Mouse (Mus musculus) v-Abl transformed pro-B cells (cell line): ENCODE measurements around the gene Myh9.

Source experiments
- in situ Hi-C, 2 experiments: fragments of 400-800 bp; cut with MboI; formaldehyde crosslinking; loops; one replicate each; pipeline ENCODE4 v1.15.1; 2025; ENCODE audit not compliant: unreplicated experiment in 2 of 2

Gene Myh9

DNA sequence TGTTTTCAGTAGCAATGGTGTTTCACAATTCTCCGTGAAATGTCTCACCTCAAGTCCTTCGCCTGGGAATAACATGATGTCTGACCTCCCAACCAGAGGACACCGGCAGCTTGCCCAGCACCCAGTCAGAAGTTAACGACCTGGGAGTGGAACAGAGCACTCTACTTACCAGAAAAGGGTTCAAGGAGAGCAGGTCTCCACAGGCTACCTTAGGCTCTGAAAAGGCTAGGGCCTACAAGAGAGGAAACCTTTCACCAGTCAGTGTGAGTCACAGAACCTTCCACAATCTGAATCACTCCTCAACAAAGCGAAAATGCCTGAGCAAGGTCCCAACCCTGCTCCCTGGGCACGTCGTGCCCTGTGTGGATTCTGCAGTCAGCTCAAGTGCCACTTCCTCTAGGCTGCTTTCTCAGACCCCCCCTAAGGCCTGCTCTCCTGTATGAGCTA lies 9.5 kb downstream of the Myh9 start:
- in situ Hi-C loops: no loop called here

DNA sequence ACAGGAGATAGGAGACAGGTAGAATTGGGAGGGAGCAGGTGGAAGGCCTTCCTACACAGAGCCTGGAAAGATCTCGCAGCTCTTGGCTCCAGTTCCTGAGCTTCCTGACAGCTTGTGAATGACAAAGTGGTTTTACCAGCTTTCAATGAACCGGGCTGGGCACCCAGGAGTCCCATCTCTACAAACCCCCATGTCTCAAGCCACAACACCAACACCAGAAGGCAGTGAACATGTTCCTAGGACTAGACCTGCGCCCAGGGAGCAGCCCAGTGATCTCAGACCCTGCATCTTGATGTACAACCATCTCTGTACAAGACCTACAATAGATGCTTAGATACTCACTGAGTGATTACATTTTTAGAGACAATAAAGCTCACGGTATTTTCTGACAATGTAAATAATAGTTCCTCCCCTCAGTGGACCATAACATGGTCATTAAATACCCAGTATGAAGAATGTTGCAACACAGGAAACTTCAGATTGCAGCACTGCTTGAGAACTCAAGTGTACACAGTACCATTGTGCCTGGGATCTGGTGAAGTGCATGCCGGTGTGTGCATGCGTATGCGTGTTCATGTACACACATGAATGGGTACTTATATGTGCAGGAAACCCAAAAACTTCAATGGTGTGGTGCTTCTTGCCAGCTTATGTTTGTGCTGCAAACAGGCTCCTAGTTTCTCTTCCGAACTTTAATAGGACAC lies 10.1 kb downstream of the Myh9 start:
- in situ Hi-C loops: no loop called here

- in situ Hi-C loops: no loop called here
Measured at GRCm38 (mm10) chr15:77831138-77831579, 10.8 kb downstream of the Myh9 start.

DNA sequence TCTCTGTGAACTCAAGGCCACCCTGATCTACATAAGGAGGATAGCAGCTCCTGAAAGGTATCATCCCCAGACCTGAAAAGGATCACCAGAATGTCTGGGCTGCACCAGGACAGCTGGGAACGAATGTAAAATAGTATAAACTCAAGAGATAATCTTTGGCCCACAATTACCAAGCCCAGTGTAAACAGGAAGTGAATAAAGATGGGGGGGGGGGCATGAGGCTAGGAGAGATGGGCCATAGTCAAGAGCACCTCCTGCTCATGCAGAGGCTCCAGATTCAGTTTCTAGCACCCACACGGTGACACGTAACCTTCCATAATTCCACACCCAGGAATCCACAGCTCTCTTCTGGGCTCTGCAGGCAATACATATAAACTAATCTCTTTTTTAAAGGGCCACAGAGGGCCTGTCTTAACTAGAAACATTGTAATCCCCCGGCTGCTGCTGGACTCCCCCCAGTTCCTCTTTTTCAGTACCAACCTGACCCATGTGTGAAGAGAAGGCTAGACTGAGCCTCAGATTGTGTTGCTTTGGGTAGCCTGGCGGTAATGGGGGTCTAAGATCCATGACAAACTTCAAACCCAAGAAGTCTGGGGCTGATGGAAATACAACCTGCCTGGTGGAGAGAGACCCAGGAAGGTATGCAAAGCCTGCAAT lies 11.4 kb downstream of the Myh9 start:
- in situ Hi-C loops: no loop called here

DNA sequence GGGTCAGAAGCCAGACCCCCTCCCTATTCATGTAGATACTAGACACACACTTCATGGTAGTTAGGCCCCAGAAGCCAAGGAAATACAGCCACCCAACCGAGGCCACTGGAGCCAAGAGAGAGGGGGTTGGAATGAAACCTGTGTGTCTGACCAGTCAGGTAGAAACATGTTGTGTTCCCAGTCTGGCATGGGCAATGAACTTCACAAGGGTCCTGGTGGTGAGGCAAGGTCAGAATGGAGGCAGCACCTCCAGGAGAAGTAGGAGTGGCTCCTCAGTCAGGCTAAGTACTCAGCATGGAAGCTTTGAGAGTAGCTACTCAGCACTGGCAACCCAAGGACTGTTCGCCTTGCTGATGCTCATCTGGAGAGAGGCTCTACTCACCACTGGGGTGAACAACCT lies 12.4 kb downstream of the Myh9 start:
- in situ Hi-C loops: no loop called here

GRCm38 (mm10) chr15:77828910-77829309 lies 13.1 kb downstream of the Myh9 start:
- in situ Hi-C loops: no loop called here

GRCm38 (mm10) chr15:77828242-77828641 lies 13.7 kb downstream of the Myh9 start:
- in situ Hi-C loops: no loop called here

- in situ Hi-C loops: no loop called here
Measured at GRCm38 (mm10) chr15:77827794-77828193, 14.2 kb downstream of the Myh9 start.

DNA sequence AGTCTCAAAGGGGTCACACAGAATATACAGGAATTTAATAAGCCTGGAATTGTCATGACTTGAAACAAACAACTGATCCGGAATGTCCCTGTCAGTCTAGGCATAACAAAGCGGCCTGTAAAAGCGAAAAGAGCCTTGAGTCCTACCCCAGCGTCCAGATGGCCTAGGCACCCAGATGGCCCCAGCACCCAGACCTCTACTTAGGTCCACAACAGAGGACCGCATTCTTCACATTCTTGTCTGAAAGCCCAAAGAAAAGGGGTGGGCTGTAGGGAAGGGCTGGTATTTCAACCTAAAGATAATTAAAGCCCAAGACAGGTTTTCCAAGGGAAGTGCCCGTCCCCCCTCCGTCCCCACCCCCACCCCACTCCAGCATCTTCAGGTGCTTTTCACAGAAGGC lies 14.6 kb downstream of the Myh9 start:
- in situ Hi-C loops: no loop called here

DNA sequence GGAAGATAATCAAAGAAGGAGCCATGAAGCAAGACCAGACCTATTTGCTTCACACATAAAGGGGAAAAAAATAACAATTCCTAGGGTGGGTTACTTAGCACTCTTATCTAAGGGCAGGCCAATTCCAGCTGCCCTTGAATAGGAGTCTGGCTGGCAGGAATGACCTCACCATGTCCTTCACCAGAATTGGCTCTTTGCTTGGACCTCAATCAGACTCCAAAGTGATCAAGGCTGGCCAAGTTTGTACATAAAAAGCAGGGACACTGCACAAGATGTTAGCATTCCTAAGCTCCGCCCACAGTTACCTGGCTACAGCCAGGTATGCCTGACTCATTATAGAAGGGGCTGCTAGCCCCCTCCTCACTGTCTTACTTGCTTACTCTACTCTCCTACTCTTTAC lies 16.6 kb downstream of the Myh9 start:
- in situ Hi-C loops: no loop called here

GRCm38 (mm10) chr15:77824321-77824720 lies 17.7 kb downstream of the Myh9 start:
- in situ Hi-C loops: no loop called here

DNA sequence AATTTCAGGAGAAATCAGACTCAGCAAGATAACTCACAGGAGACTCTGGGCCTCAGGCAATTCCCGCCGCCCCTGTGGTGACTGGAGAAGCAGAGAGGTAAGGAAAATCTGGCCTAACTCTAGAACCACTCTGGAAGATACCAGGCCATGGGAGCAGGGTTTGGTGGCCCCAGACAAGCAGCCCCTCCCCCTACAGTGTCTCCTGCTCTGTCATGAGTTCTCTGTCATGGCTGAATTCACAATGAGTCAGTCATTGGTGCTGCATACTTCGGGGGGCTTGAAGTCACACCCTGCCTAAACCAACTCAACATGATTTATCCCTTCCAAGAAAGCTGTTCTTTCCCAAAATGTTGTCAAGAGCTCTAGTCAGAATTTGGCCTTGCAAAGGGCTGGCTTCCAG lies 18.3 kb downstream of the Myh9 start:
- in situ Hi-C loops: no loop called here

GRCm38 (mm10) chr15:77823196-77823595 lies 18.8 kb downstream of the Myh9 start:
- in situ Hi-C loops: no loop called here

- in situ Hi-C loops: no loop called here
Measured at GRCm38 (mm10) chr15:77822671-77823070, 19.3 kb downstream of the Myh9 start.

GRCm38 (mm10) chr15:77822057-77822466 lies 19.9 kb downstream of the Myh9 start:
- in situ Hi-C loops: no loop called here

DNA sequence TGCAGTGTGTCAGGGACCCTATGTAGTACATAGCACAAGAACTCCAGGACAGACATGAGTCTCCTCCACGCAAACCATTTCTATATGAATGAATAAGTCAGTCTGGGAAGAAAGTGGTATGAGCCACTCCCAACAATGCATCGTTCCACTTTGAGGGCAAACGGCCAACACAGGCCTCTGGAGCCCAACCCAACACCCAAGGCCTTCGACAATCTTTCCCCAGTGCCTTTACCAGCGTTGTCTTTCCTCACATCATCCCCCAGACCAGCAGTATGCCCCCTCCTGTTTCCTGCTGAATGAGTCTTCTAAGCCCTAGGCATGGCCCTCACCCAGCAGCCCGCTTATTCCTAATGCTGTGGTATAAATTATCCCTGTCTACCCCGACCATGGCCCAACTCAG lies 20.6 kb downstream of the Myh9 start:
- in situ Hi-C loops: no loop called here

DNA sequence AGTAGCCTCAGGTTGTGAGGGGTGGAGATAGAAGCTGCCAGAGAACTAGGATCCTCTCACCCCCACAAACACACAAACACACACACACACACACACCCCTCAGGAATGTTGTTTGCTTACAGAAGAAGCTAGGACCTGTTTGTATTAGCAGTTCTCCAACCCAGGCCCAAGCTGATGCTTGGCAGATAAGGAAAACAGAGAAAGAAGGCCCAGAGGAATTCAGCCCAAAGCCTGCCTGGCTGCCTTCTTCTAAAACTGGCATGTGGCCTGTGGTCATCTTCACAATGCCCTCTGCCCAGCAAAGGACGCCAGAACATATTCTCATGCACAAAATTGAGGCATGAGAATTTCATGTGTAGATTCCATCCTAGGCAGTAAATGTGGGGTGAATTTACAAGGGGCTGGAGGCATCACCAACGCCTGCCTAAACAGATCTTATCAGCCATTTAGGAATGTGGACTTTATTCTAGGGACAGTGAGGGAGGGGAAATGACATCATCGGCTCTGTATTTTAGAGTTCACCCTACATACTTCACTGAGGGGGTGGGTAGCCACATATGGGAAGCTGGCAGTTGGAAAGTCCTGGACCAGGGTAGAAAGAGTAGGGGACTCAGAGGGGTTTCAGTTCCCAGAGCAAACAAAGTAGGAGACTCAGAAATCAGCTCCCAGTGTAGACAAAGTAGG lies 21.4 kb downstream of the Myh9 start:
- in situ Hi-C loops: no loop called here

- in situ Hi-C loops: no loop called here
Measured at GRCm38 (mm10) chr15:77819894-77820387, 22.0 kb downstream of the Myh9 start.

DNA sequence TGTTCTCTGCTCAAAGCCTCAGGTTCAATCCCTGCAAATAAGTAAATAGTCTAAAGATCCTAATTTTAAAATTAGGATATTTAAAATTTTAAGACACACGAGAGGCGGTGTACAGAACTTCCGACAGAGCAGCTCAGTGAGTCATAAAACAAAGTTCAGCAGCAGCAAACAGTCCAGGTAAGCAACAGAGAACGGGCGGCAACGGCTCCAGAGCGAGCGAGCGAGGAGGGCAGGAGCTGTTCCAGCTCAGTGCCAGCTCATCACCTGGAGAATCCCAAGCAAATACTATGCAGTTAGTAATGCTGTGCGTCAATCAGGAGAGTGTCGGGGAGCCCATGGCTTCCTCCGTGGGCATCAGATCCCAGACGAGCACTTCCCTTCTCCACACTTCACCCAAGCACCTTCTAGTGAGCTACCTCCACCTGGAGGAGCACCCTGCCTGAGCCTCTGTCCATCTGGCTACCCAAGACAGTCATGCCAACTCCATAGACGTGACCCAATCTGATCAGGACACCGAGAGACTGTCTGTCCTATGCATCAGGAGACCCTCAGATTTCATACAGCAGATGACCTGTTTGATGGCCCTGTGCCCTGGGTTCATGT lies 23.3 kb downstream of the Myh9 start:
- in situ Hi-C loops: no loop called here

GRCm38 (mm10) chr15:77817417-77817816 lies 24.6 kb downstream of the Myh9 start:
- in situ Hi-C loops: no loop called here

DNA sequence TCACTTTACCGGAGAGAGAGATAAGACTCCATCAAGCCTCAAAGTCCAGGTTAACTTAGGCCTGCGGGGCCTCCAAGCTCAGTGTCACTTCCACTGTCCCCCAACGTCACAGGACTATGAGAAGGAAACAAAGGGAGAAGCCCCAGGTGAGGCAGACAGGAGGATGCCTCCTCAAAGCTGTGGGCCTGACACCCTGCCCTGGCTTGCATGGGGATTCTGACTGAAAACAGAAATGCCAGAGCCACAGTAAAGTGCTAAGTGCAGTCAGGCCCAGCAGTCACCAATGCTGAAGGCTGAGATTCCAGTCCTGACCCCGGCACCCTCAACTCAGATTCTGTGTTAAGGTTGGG lies 25.4 kb downstream of the Myh9 start:
- in situ Hi-C loops: no loop called here
